Mouse (Mus musculus): ENCODE data around the gene Dusp11.
"Not testable (repeated sequence)": the region's sequence is repeated elsewhere in the genome, so short reads cannot be mapped to it uniquely, and the experiment has no call there.

Gene Dusp11

GRCm38 (mm10) chr6:85961101-85962091, at the start of gene Dusp11:
Gene Dusp11 (minus strand): TSS chr6:85961667.
- peak; percentile 99 for ATAC-seq (ENCODE audit: low TSS enrichment)

GRCm38 (mm10) chr6:86009980-86010379, 48.5 kb upstream of the Dusp11 start:
- ATAC-seq (ENCODE audit: low TSS enrichment): peak; percentile 81

GRCm38 (mm10) chr6:86004271-86005148, 43.0 kb upstream of the Dusp11 start:
- peak; percentile 100 for ATAC-seq (ENCODE audit: low TSS enrichment)

- no peak for ATAC-seq (ENCODE audit: low TSS enrichment)
These were observed 42.0 kb upstream of the Dusp11 start for GRCm38 (mm10) chr6:86003405-86003925.

GRCm38 (mm10) chr6:85990774-85991173, 29.3 kb upstream of the Dusp11 start:
- ATAC-seq (ENCODE audit: low TSS enrichment): not testable (repeated sequence)

GRCm38 (mm10) chr6:85989570-85989969, 28.1 kb upstream of the Dusp11 start:
- ATAC-seq (ENCODE audit: low TSS enrichment): not testable (repeated sequence)

GRCm38 (mm10) chr6:85984351-85984750, 22.9 kb upstream of the Dusp11 start:
- no peak for ATAC-seq (ENCODE audit: low TSS enrichment)

- ATAC-seq (ENCODE audit: low TSS enrichment): not testable (repeated sequence)
These were observed 17.3 kb upstream of the Dusp11 start for GRCm38 (mm10) chr6:85978736-85979135.

- ATAC-seq (ENCODE audit: low TSS enrichment): no peak
These were observed 14.8 kb upstream of the Dusp11 start for GRCm38 (mm10) chr6:85976242-85976641.

GRCm38 (mm10) chr6:85975761-85976160, 14.3 kb upstream of the Dusp11 start:
- no peak for ATAC-seq (ENCODE audit: low TSS enrichment)

GRCm38 (mm10) chr6:85974941-85975617, 13.6 kb upstream of the Dusp11 start:
- no peak for ATAC-seq (ENCODE audit: low TSS enrichment)

- ATAC-seq (ENCODE audit: low TSS enrichment): peak; percentile 92
These were observed 11.9 kb upstream of the Dusp11 start for GRCm38 (mm10) chr6:85973336-85973735.

- ATAC-seq (ENCODE audit: low TSS enrichment): 0 out of 2 replicates have a peak, but pooled peaks have one; percentile 3
These were observed 11.2 kb upstream of the Dusp11 start for GRCm38 (mm10) chr6:85972699-85973098.

- no peak for ATAC-seq (ENCODE audit: low TSS enrichment)
These were observed 8.4 kb upstream of the Dusp11 start for GRCm38 (mm10) chr6:85969889-85970288.

- ATAC-seq (ENCODE audit: low TSS enrichment): no peak
These were observed 5.2 kb upstream of the Dusp11 start for GRCm38 (mm10) chr6:85966686-85967085.

GRCm38 (mm10) chr6:85966081-85966480, 4.6 kb upstream of the Dusp11 start:
- not testable (repeated sequence) for ATAC-seq (ENCODE audit: low TSS enrichment)

GRCm38 (mm10) chr6:85957581-85957980, 3.9 kb downstream of the Dusp11 start:
- ATAC-seq (ENCODE audit: low TSS enrichment): no peak

- ATAC-seq (ENCODE audit: low TSS enrichment): peak; percentile 69
These were observed 12.9 kb downstream of the Dusp11 start for GRCm38 (mm10) chr6:85948549-85948948.

GRCm38 (mm10) chr6:85942469-85942868, 19.0 kb downstream of the Dusp11 start:
- ATAC-seq (ENCODE audit: low TSS enrichment): no peak

GRCm38 (mm10) chr6:85938701-85939100, 22.8 kb downstream of the Dusp11 start:
- ATAC-seq (ENCODE audit: low TSS enrichment): no peak

Data from frontal cortex, adult (tissue).